Mouse (Mus musculus): ENCODE results near the gene Klf9. TPM values are rescaled to one million over a fixed set of nuclear protein-coding genes. Genes with fewer than 3 reads are reported as not detected.
"Not testable (repeated sequence)": the region's sequence is repeated elsewhere in the genome, so short reads cannot be mapped to it uniquely, and the experiment has no call there.

Klf9 gene
- polyA plus RNA-seq, 1 experiment: 87.8 TPM

GRCm38 (mm10) chr19:23139756-23140470, 1.1 kb upstream of the Klf9 start:
- no peak for DNase-seq (ENCODE audit: extremely low spot score in 1 of 2, low spot score in 1 of 2)

- peak; percentile 58 to 83 for DNase-seq (ENCODE audit: extremely low spot score in 1 of 2, low spot score in 1 of 2)
Observed at GRCm38 (mm10) chr19:23141391-23142281, 610 bp downstream of the Klf9 start.

- peak in 1 of 2 experiments; percentile 58 for DNase-seq (ENCODE audit: extremely low spot score in 1 of 2, low spot score in 1 of 2)
Observed at GRCm38 (mm10) chr19:23142427-23143073, 1.5 kb downstream of the Klf9 start.

GRCm38 (mm10) chr19:23143074-23143445, 2.0 kb downstream of the Klf9 start:
- no peak for DNase-seq (ENCODE audit: extremely low spot score in 1 of 2, low spot score in 1 of 2)

GRCm38 (mm10) chr19:23143541-23143940, 2.5 kb downstream of the Klf9 start:
- no peak for DNase-seq (ENCODE audit: extremely low spot score in 1 of 2, low spot score in 1 of 2)

- no peak for DNase-seq (ENCODE audit: extremely low spot score in 1 of 2, low spot score in 1 of 2)
Observed at GRCm38 (mm10) chr19:23144031-23144430, 3.0 kb downstream of the Klf9 start.

GRCm38 (mm10) chr19:23145146-23145545, 4.1 kb downstream of the Klf9 start:
- no peak for DNase-seq (ENCODE audit: extremely low spot score in 1 of 2, low spot score in 1 of 2)

GRCm38 (mm10) chr19:23145575-23145974, 4.5 kb downstream of the Klf9 start:
- not testable (repeated sequence) for DNase-seq (ENCODE audit: extremely low spot score in 1 of 2, low spot score in 1 of 2)

- DNase-seq (ENCODE audit: extremely low spot score in 1 of 2, low spot score in 1 of 2): peak; percentile 76 to 88
Observed at GRCm38 (mm10) chr19:23146409-23146861, 5.4 kb downstream of the Klf9 start.

GRCm38 (mm10) chr19:23147026-23147966, 6.3 kb downstream of the Klf9 start:
- peak; percentile 69 to 75 for DNase-seq (ENCODE audit: extremely low spot score in 1 of 2, low spot score in 1 of 2)

- DNase-seq (ENCODE audit: extremely low spot score in 1 of 2, low spot score in 1 of 2): peak in 1 of 2 experiments; percentile 54
Observed at GRCm38 (mm10) chr19:23149465-23150410, 8.7 kb downstream of the Klf9 start.

GRCm38 (mm10) chr19:23150556-23151265, 9.7 kb downstream of the Klf9 start:
- no peak for DNase-seq (ENCODE audit: extremely low spot score in 1 of 2, low spot score in 1 of 2)

- no peak for DNase-seq (ENCODE audit: extremely low spot score in 1 of 2, low spot score in 1 of 2)
Observed at GRCm38 (mm10) chr19:23151651-23152070, 10.6 kb downstream of the Klf9 start.

- DNase-seq (ENCODE audit: extremely low spot score in 1 of 2, low spot score in 1 of 2): no peak
Observed at GRCm38 (mm10) chr19:23152201-23152640, 11.2 kb downstream of the Klf9 start.

GRCm38 (mm10) chr19:23152771-23153605, 12.0 kb downstream of the Klf9 start:
- DNase-seq (ENCODE audit: extremely low spot score in 1 of 2, low spot score in 1 of 2): no peak

GRCm38 (mm10) chr19:23153606-23154127, 12.6 kb downstream of the Klf9 start:
- no peak for DNase-seq (ENCODE audit: extremely low spot score in 1 of 2, low spot score in 1 of 2)

GRCm38 (mm10) chr19:23159780-23160395, 18.9 kb downstream of the Klf9 start:
- DNase-seq (ENCODE audit: extremely low spot score in 1 of 2, low spot score in 1 of 2): no peak
